Mouse (Mus musculus): Measurements from ENCODE around the gene Glyr1. TPM values are rescaled to one million over a fixed set of nuclear protein-coding genes. Genes with fewer than 3 reads are reported as not detected.

Glyr1 gene
- total RNA-seq, 2 experiments from 2014 or later: 145 to 150 TPM

DNA sequence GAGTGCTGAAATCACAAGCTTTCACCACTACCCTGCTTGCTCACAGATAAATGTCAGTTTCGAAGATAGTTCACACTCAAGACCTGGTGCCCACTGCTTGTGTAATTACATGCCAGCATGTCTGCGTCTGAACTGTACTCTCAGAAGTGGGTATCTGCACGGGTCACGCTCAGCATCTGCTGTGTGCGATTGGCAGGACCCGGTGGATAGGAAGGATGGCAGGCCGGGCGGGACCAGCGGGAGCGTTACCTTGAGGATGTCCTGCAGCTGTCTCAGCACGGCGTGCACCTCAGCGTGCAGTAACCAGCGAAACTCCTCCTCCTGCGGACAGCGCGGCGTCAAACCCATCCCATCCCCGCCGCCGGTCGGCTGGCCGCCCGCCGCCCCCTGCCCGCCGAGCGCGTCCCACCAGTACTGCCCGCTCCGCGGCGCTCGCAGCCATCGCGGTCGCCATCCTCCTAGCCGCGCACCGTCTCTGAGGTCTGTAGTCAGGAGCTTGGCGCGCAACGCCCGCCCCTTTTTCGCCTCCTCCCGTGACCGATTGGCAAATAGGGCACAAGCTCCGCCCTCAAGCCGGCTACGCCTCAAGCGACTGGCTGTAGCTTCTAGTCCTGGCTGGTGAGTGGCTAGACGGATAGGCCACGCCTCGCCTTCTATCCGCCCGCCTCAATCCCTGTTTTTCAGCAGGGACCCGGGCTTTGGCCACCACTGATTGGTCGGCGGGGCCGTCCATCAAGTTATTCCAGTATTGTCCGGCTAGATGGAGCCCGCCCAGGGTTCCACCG, 36.4 kb downstream of the Glyr1 start, which contains the start of gene Rogdi:
Gene Rogdi (minus strand): TSS at position 500 of the 785 bp plus-strand sequence.
- DNase-seq (ENCODE audit: low spot score in 2 of 2): peak; percentile 97 to 98
- intact Hi-C loops (cut with DNase I): loop anchor here (2.0 to 5.0 kb wide), 2 partner anchors 36 to 48 kb away; partner anchors contain the start of gene Anks3

DNA sequence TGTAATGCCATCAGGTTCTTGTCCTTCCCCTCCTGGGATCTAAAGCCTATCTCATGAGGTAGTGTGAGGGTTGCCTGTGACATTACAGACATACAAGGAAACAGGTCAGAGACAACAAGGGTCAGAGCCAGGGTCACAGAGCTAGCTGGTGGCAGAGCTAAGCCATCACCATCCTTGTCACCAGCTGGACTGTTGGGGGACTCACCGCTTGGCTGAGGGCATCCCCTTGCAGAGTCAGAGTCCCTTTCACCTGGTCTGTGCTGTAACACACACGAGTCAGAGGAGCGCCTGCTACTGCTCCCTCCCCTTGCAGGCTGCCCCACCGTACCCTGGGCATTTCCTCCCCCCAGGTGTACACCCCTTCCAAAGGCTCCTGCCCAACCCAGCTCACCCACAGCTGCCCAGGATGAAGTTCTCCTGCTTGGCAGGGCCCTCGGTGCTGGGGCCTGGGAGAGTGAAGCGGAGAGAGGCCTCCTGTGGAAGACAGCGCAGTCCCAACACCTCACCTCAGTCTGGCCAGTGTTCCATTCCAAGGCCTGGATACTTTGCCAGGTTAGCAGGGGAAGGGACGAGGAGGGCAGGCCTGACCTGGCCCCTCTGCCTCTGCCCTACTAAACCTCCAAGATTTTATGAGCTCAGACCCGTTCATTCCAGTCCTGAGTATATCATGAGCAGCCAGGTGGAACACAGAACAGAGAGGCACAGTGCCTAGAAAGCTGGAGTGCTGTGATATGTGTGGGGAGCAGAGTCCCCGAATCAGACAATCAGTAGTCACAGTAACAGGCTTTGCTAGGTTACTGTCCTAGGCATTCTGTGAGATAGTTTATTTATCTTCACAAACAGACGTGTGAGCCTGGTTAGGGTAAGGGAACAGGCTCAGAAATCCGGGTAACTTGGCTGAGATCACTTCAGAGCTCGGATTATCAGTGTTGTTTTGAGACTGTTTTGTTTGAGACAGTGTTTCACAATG, 37.3 kb downstream of the Glyr1 start:
- intact Hi-C loops (cut with DNase I): loop anchor here (2.0 to 5.0 kb wide), 2 partner anchors 35 to 48 kb away; partner anchors contain the start of gene Anks3
- no peak for DNase-seq (ENCODE audit: low spot score in 2 of 2)

DNA sequence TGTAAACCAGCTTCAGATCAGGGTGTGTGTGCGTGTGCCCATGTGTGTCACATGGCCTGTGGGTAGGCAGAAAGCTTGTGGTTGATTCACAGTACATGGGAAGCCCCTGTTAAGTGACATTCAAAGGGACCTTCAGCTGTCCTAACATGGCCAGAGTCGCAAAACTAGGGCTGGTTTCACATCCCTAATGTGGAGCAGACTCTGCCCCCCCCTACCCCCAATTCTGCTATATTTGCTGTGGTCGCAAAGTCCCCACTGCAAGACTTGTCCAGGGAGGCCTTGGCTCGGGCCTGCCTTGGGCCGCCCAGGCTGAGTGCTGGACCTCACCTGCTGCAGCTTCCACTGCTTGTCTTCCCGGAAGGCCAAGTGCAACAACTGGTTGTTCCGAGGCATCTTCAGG, 38.4 kb downstream of the Glyr1 start:
- intact Hi-C loops (cut with DNase I): loop anchor here (5.0 kb wide), 1 partner anchor 34 kb away; no protein-coding TSS in a partner anchor

DNA sequence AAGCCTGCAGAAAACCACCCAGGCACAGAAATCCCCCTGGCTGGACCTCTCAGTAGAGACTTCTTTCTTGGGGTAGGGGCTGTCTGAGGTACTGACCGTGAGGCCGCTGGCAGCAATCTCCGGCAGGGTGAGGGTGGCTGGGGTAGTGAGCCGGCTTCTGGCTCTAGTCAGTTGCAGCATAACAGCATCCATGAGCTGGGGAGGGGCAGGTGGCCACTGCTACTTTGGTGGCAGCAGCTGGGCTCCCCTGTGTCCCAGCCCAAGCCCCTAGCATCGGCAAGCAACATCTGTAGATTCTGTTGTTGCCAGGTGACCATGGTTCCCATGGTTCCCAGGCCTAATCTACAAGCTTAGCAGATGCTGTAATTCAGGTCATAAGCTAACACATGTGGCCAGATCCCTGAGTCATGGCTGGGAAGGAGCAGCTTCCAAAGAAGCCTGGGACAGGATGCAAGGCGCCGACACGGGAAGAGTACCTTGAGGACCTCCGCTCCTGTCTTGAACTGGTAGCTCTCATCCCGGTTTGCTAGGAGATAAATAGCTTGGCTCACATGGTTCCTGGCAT, 39.2 kb downstream of the Glyr1 start:
- no peak for DNase-seq (ENCODE audit: low spot score in 2 of 2)
- intact Hi-C loops (cut with DNase I): loop anchor here (5.0 kb wide), 1 partner anchor 33 kb away; no protein-coding TSS in a partner anchor

More for the DNA sequence above, 38.4 kb downstream of the Glyr1 start:
- no peak for DNase-seq (ENCODE audit: low spot score in 2 of 2)

DNA sequence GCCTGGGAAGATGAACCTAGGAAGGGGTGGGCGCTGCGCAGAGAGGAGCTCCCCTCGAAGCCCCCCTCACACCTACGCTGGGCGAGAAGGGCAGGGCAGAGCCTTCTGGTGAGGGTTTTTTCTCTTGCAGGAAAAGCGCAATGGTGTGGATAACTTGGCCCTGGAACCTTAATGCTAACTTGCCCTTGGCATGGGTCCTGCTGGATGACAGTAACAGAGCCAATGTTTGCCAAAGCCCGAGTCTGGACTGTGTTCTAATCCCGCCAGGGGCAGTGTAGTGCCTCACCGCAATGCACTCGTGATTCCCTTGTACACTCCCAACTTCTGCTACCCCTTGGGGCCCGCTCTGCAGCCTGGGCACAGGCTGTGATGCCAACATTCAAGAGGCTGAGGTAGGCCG, 41.6 kb downstream of the Glyr1 start:
- intact Hi-C loops (cut with DNase I): no loop called here
- no peak for DNase-seq (ENCODE audit: low spot score in 2 of 2)

DNA sequence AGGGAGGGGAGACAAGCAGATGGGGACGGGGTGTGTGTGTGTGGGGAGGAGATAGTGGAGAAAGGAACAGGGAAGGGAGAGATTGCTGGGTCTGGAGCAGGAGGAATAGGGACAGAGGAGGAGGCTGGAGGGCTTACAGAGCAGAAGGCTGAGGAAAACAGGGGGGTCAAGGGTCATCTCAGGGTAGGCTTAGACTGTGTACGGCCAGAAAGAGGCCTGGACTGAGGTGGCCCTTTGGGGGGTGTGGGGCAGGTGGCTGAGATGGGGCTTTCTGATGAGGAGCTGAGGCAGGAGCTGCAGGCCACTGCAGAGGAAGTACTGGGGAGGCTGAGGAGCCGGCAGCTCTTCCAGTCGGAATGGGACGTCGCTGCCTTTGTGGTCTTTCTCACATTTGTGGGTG, 42.2 kb downstream of the Glyr1 start:
- intact Hi-C loops (cut with DNase I): no loop called here

DNA sequence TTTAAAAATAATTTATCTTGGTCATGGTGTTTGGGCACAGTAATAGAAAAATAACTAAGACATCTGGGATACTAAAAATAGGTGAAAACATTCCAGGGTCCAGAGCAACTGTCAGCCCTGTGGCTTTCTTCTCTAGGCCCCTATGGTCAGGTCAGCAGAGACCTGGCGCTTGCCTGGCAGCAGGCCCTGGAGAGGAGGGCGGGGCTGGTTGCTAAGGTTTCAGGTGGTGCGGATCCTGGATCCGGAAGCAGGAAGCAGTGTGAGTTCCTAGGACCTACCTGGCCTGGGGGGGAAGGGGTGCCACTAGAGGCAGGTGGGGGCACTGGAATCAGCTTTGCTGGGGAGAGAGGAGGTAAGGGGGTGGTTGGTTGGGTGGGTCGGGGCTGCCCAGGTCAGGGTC, 42.6 kb downstream of the Glyr1 start, which contains the start of gene Smim22:
Gene Smim22 (plus strand): TSS at position 222 of the 400 bp plus-strand sequence.
- DNase-seq (ENCODE audit: low spot score in 2 of 2): no peak
- intact Hi-C loops (cut with DNase I): no loop called here

More for the DNA sequence above, 42.2 kb downstream of the Glyr1 start:
- no peak for DNase-seq (ENCODE audit: low spot score in 2 of 2)

DNA sequence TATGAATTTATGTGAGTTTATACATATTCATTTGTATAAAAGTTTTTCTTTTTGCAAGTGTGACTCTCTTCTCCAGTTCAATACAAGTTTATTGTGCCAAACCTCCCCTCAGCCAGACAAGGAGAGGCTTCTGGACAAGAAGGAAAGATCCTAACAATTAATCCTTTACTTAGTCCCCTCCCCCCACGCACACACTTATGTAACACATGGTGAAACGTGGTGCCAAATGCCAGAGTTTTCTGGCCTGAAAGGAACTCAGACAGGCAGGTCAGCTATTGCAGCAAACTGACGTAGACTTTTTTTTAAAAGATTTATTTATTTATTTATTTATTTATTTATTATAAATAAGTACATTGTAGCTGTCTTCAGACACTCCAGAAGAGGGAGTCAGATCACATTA, 49.1 kb downstream of the Glyr1 start:
- DNase-seq (ENCODE audit: low spot score in 2 of 2): no peak
- intact Hi-C loops (cut with DNase I): no loop called here

DNA sequence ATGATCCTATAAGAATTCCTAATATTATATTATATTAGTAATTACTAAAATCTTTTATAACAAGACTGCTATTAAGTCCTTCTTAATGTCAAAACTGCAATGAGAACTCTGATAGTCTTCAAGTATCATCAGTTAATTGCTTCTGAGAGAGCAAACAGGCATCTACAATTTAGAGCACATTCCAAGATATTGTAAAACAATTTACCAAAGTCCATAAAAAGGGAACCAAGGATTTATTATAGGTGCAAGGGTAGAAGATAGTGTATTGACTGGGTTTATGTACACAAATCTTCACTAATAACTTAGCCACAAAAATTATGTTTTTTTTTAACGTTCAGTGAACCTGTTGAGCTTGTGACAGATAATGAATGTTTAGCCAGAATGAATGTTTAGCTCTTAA, 50.7 kb downstream of the Glyr1 start:
- intact Hi-C loops (cut with DNase I): no loop called here
- no peak for DNase-seq (ENCODE audit: low spot score in 2 of 2)

DNA sequence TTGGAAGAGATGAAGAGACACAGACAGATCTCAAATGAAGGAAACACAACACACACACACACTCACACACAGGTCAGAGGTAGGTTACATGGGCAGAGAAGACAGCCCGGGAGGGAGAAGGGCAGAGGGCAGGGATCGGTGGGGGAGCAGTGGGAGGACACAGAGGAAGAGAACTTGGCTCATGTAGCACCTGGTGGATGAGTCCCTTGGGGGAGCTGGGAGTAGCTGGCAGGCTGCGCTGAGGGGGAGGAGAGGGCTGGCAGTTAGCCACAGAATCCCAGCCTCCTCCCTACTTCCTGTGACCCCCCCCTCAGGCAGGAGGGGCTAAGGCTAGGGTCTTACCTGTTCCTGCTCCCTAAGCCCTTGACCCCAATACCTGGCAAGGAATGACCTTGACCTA, 52.1 kb downstream of the Glyr1 start, which contains the start of gene Sept12:
Gene Sept12 (minus strand): TSS at position 300 of the 400 bp plus-strand sequence.
- DNase-seq (ENCODE audit: low spot score in 2 of 2): no peak
- intact Hi-C loops (cut with DNase I): no loop called here

DNA sequence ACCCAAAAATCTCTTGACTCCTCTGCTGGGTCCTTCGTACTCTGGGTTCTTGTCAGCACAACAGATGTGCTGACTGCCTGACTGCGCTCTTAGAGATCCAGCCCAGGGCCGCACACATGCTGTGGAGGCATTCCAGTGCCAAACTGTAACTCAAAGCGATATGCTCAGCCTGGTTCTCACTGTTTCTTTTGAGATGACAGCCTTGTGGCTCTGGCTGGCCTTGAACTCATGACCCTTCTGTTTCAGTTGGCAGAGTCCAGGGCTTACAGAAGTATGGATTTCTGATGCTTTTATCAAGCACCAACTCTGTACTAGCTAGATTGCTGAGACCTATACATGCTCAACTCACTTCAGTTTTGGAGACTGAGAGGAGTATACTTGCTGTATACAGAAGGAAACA, 56.4 kb downstream of the Glyr1 start:
- no peak for DNase-seq (ENCODE audit: low spot score in 2 of 2)
- intact Hi-C loops (cut with DNase I): no loop called here

DNA sequence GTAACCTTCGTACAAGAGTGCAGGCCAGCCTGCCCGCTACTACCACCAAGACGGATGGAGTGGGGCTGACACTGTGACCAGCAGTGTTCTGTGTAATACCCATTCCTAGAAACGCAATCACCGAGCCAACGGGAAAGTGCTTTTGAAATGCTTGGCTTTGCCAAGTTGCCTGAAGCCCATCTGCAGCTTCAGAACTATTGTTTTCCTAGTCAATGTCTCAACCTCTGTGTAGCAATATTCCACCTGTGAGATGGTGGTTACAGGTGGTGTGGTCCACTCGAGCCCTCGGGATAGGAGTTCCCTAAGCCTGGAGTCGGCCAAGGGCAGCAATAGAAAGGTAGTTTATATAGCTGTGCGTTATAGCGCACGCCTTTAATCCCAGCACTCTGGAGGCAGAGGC, 64.9 kb downstream of the Glyr1 start:
- intact Hi-C loops (cut with DNase I): no loop called here
- no peak for DNase-seq (ENCODE audit: low spot score in 2 of 2)

DNA sequence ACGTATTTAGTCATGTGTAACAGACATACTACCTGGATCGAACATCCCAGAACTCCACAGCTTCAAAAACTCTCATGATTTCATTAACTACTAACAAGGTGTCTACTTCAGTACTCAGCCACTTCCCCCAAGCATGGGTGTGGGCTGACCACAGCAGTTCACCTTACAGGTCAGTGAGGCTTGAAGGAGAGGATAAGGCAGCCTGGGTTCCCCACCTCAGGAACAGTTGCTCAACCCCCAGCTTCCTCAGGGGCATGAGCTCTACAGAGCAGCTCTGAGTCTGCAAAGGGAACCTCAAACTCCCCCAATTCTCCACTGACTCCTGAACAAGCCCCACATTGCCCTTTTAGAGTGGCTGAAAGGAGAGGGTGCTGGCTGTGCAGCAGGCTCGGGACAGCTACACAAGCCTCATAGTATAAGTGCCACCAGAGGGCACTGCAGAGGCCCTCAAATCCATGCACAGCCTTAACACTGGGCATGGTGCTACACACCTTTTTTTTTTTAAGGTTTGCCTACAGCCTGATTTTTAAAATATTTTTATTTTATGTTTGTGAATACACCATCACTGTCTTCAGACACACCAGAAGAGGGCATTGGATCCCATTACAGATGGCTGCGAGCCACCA, 69.8 kb downstream of the Glyr1 start:
- DNase-seq (ENCODE audit: low spot score in 2 of 2): no peak
- intact Hi-C loops (cut with DNase I): loop anchor here (2.0 to 5.0 kb wide), 2 partner anchors 32 to 167 kb away; partner anchors contain the start of genes Rogdi and Sec14l5

DNA sequence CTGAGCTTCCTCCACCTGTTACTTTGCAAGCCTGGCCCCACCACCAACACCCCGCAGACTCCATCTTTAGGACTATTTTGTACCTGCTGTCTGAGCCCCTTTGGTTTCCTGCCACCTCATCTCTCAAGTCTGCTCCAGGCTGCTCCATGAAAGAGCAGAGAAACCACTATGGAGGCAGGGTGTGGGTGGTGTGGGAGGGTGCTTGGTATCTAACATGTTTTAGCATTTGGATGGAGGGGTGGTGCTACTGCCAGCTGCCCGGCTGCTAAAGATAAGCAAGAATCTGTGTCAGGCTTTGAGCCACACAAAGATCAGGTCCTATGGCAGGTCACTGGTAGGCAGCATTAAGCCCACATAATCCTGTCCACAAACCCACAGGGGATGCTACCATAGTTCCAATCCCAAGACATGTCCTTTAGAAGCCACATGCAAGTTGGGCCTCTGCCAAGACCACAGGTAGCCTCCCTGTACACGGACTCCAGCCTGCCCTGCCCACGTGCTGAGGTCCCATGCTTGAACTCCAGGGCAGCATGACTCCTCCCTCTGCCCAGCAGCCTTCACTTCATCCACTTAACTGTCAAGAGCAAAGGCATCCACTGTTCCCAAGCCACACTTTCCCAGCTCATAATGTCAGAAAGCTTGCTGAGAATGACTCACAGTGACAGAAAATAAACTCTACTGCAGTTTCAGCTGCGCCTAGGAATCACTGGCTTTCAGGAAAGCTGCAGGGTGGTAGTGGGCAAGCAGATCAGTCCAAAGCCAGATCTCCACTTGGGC, 71.2 kb downstream of the Glyr1 start:
- intact Hi-C loops (cut with DNase I): loop anchor here (5.0 kb wide), 1 partner anchor 34 kb away; the partner anchor contains the start of gene Rogdi

DNA sequence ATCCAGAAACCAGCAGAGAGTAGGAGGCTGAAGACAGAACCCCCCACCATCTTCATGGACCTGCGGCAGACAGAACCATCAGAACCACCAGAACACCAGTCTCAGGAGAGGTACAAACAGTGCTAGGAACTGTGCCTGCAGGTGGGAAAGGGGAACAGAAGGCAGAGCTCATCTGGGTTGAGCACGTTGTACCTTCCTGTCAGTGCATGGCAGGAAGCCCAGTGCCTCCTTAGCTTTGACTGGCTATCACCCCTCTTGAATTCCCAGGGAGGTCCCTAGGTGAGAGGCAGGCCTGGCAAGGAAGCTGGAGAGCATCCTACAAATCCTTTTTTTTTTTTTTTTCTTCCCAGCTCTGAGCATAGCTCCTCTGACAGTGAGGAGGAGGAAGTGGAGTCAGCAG, 73.5 kb downstream of the Glyr1 start:
- intact Hi-C loops (cut with DNase I): loop anchor here (5.0 kb wide), 1 partner anchor 36 kb away; the partner anchor contains the start of gene Rogdi
- DNase-seq (ENCODE audit: low spot score in 2 of 2): peak; percentile 45 to 59

More for the DNA sequence above, 71.2 kb downstream of the Glyr1 start:
- DNase-seq (ENCODE audit: low spot score in 2 of 2): peak; percentile 44 to 47

DNA sequence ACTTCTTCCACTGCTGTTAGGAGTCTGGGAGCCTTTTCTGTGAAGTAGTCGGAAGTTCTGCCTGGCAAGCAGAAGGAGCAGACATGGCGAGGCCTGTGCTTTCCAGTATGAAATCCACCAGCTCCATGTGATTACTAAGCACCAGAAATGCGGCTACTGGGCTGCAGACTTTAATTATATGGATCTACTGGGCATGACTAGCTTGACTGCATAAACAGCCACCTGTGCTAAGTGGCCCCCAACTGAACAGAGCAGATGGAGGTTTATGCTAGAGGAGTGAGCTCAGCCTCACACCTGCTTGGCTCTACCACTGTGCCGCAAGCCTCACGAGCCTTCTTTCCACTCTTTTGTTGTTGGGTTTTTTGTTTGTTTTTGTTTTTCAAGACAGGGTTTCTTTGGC, 75.1 kb downstream of the Glyr1 start:
- no peak for DNase-seq (ENCODE audit: low spot score in 2 of 2)
- intact Hi-C loops (cut with DNase I): no loop called here

DNA sequence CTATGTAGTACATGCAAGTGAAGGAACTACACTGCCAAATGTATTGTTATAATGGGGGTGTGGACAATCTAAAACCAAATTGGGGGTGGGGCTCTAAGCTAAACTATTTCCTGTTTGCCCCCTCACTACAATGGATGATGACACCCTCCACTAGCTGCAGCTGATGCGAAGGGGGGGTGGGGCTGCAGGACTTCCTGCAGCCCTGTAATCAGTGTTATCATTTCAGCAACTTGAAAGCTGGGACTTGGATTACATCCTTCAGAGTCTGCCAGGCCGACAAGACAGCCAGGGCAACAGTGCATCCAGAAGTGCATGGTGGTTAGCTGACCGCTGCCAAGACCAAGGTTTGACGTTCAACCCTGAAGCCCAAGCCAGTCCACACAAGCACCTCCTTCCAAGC, 78.0 kb downstream of the Glyr1 start:
- no peak for DNase-seq (ENCODE audit: low spot score in 2 of 2)
- intact Hi-C loops (cut with DNase I): no loop called here
